Mouse (Mus musculus) MEL (cell line): ENCODE results near the gene Vps51.
A peak's percentile ranks its signal among the peaks of the same experiment; 100 is the strongest.

Source experiments
- CHD2 ChIP-seq: IDR thresholded peaks from 2 replicates; pipeline ENCODE4 v1.6.1; 2011; ENCODE audit warnings: low read length, improper control_type of control experiment
- CTCF ChIP-seq, 3 experiments: IDR thresholded peaks in 2 of 3; conservative IDR thresholded peaks in 1 of 3; 2 replicates each; pipeline ENCODE4 v1.5.1; 2011 to 2012; ENCODE audit warnings: low read length in 3 of 3, low read depth in 2 of 3, mild to moderate bottlenecking in 2 of 3, improper control_type of control experiment in 1 of 3, inconsistent platforms in 1 of 3, mixed read lengths in 1 of 3, moderate library complexity in 1 of 3; ENCODE audit not compliant: control insufficient read depth in 1 of 3, insufficient read depth in 1 of 3, poor library complexity in 1 of 3, severe bottlenecking in 1 of 3
- ELF1 ChIP-seq: IDR thresholded peaks from 2 replicates; pipeline ENCODE4 v1.6.1; 2014; ENCODE audit warnings: low read depth, mild to moderate bottlenecking, inconsistent platforms, low read length, improper control_type of control experiment, moderate library complexity
- EP300 ChIP-seq, 2 experiments: IDR thresholded peaks; 2 replicates each; pipeline ENCODE4 v1.6.1; 2011; ENCODE audit warnings: improper control_type of control experiment in 2 of 2, low read length in 2 of 2, low read depth in 1 of 2, mild to moderate bottlenecking in 1 of 2
- GABPA ChIP-seq: IDR thresholded peaks from 2 replicates; pipeline ENCODE4 v1.6.1; 2012; ENCODE audit warnings: low read depth, mild to moderate bottlenecking, inconsistent platforms, low read length, improper control_type of control experiment, moderate library complexity
- HCFC1 ChIP-seq: IDR thresholded peaks from 2 replicates; pipeline ENCODE4 v1.6.1; 2012; ENCODE audit warnings: low read depth, mild to moderate bottlenecking, inconsistent platforms, low read length, improper control_type of control experiment, moderate library complexity
- MEF2A ChIP-seq: IDR thresholded peaks from 2 replicates; pipeline ENCODE4 v1.6.1; 2014; ENCODE audit warnings: low read depth, mild to moderate bottlenecking, inconsistent platforms, low read length, improper control_type of control experiment; ENCODE audit not compliant: poor library complexity, insufficient replicate concordance, severe bottlenecking; ENCODE audit errors: extremely low read depth
- POLR2A ChIP-seq, 2 experiments: IDR thresholded peaks; 2 replicates each; pipeline ENCODE4 v1.6.1; 2011 to 2012; ENCODE audit warnings: low read length in 2 of 2, mild to moderate bottlenecking in 2 of 2, control low read depth in 1 of 2, improper control_type of control experiment in 1 of 2, low read depth in 1 of 2, moderate library complexity in 1 of 2; ENCODE audit not compliant: control insufficient read depth in 1 of 2, insufficient read depth in 1 of 2, poor library complexity in 1 of 2
- USF1 ChIP-seq: IDR thresholded peaks from 2 replicates; pipeline ENCODE4 v1.6.1; 2014; ENCODE audit warnings: low read depth, mild to moderate bottlenecking, inconsistent platforms, low read length, improper control_type of control experiment, moderate library complexity

DNA sequence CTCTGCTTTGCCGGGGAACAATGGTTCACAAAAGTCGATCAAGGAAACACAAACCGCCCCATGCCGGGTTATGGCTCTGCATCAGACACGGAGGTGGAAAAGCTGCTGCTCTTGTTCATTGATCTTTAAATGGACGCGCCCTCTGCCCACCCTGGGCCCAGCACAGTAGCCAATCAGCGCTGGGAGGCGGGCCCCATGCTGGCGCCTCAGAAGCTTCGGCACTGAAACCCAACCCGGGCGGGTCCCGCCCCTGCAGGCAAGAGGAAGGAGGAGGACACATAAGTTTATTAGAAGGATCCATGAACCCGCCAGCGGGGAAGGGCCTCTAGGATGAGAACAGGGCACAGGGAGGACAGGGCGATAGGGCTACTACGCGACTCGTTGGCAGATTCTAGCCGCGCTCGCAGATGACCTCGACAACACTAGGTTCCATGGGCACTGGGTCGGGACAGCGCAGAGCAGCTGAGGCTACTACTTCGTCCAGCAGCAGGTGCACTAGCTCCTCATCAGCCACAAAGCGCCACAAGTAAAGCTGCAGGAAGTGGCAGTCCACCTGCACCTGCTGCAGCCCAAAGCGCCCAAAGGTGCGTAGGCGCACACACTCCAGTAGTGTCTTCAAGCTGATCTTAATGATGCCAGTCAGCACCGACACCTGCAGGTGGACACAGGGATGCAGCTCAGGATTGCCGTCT, 9.2 kb downstream of the Vps51 start, which contains the start of gene Tm7sf2:
- no peak for TF ChIP-seq CHD2
- TF ChIP-seq POLR2A (IDR thresholded peaks at IDR 0.05; ENCODE audit: control insufficient read depth in 1 of 2, insufficient read depth in 1 of 2, low read depth in 1 of 2, low read length in 2 of 2, poor library complexity in 1 of 2), result peak; percentile 42 to 80; a peak in 2 of 4 replicates
- TF ChIP-seq GABPA, result no peak
- TF ChIP-seq CTCF (IDR thresholded peaks at IDR 0.05 in 2 of 3, conservative IDR thresholded peaks at IDR 0.05 in 1 of 3; ENCODE audit: control insufficient read depth in 1 of 3, insufficient read depth in 1 of 3, low read depth in 2 of 3, low read length in 3 of 3, poor library complexity in 1 of 3, severe bottlenecking in 1 of 3), result no peak
- no peak for TF ChIP-seq MEF2A
- no peak for TF ChIP-seq USF1
- TF ChIP-seq EP300 (IDR thresholded peaks at IDR 0.05; ENCODE audit: low read depth in 1 of 2, low read length in 2 of 2), result no peak
- 0 out of 2 replicates have a peak, but pooled peaks have one; percentile 33 for TF ChIP-seq HCFC1
- TF ChIP-seq ELF1, result no peak
